Mouse (Mus musculus) regulatory T cell (primary cell): Measurements from ENCODE around the gene Olfr70.

ENCODE experiments used
- in situ Hi-C: fragments of 300-600 bp; cut with MboI, MseI; formaldehyde crosslinking; loops from one replicate; pipeline ENCODE4 v1.15.1; 2025; ENCODE audit warnings: high pct_unique_total_duplicates

The Olfr70 gene

DNA sequence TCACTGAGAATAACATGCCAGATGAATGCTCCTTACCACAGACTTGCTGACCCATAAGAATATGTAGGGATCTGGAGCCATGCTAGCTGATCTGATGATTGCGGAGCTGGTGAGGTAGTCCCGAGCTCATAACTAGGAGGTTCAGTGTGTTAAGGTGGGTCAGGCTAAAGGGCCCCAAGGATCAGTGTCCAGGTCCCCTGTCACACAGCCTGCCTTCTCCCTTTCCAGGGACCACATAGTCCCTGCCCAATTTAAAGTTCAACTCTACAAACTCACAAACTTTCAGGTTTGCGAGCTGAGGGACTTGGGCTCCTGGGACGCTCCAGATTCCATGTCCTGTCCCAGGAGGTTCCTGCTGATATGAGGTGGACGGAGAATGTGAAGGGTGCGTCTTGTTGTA, at the start of gene Olfr70:
Olfr70 (minus strand) TSS at position 101 of the 400 bp plus-strand sequence.
- in situ Hi-C loops: no loop called here

DNA sequence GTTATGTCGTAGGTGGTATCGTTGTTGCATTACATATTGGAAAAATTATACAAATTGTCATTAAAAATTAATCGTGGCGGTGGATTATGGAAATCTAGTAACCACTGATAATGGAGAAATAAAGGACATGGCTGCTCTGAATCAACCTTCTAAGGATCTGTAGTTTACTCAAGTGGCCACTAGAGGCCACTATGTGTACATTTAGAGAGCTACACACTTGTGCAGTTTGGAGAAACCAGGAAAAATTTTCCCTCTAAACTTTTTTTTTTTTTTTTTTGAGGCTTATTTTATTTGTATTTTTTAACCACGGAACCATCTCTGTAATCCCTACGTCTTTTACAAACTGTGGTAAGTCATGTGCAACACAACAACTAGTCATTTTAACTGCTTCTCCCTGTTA, 44.6 kb upstream of the Olfr70 start:
- in situ Hi-C loops: no loop called here

DNA sequence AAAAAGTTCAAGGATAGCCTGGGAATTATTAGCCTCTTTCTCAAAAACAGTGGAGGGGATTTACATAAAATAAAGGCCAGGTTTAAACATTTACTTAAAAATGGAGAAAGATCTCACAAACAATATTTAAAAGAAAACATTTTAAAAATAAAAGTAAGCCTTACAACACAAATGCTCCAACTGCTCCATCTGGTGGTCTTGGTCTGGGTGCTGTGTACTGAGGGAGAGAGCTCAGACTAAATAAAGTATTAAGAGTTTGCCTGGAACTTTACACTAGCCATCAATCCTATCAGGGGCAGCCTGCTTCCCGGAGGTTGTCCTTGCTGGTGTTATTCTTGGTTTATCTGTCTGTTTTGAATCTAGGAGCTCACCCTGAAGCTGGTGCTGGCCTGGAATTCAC, 42.5 kb upstream of the Olfr70 start:
- in situ Hi-C loops: no loop called here

DNA sequence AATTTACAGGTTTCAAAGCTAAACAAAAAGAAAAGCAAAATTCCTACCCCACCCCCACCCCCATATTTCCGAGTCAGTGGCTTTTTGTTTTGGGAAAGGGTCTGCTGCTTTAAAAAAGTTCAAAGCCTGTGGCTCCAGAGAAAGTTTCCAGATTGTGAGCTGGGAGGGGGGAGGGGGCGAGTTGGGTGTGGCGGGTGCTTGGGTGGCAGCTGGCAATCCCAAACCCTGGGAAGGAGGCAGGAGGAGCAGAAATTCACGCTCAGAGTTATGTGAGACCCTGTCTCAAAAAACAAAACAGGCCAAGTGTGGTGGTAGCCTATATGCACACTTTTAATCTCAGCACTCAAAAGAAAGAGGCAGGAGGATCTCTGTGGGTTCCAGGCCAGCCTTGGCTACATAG, 42.0 kb upstream of the Olfr70 start:
- in situ Hi-C loops: no loop called here

DNA sequence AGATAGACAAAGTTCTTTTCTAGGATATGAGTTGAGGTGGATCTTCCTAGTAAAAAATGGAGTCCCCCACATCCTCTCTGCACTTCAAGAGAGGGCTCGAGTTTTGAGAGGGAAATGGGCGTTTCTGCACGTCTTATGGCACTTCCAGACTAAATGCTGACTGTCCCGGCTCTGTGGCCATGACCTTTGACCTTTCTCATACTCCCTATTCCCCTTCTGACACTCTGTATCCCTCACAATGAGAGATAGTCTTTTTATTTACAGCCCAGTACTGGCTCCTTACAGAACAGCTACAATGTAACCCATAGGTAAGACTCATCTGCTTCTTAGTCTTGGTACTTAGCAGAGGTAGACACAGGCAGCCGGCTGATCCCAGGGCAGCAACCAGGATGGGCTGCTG, 40.9 kb upstream of the Olfr70 start:
- in situ Hi-C loops: no loop called here

DNA sequence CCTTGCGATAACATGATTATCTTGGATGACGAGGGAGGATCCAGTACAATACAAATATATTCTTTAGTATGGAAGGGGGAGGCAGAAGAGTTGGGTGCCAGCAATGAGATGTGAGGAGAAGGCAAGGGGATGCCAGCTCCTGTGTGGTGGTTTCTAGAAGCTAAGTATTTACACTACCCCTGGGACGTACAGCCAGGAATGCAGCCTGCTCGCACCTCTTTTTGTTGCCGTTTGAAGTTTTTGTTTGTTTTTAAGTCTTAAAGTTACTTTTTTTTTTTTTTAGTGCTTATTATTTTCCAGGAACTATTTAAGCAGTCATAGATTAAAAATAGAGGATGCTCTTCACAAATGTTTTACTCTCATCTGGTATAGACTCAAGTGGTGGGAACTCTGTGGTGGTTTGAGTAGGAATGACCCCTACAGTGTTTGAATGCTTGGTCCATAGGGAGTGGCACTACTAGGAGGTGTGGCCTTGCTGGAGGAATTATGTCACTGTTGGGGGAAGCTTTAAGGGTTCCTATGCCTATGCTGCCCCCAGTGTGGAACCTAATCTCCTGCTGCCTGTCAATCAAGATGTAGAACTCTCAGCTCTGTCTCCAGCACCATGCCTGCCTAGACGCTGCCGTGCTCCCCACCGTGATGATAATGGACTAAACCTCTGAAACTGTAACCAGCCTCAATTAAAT, 38.5 kb upstream of the Olfr70 start:
- in situ Hi-C loops: loop anchor here (10.0 kb wide), 1 partner anchor 116 kb away; the partner anchor contains the start of gene Olfr155

DNA sequence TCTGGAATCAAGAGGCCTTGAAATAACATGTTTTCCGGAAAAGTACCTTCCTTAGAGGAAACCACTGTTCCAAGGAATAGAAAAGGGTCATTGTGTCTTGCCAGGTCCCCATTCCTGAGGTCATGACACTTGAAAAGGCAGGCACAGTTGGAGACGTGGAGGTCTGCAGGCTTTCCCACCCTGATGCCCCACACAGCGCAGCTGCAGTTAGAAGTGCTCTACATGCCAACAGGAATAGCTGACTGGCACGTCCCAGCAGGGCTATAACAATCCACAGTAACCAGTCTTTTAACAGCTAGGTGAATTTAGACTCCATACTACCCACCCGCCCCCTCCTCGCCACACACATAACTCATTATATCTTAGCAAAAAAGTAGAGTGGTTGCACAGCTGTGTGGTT, 36.5 kb upstream of the Olfr70 start:
- in situ Hi-C loops: loop anchor here (10.0 kb wide), 1 partner anchor 118 kb away; the partner anchor contains the start of gene Olfr155

DNA sequence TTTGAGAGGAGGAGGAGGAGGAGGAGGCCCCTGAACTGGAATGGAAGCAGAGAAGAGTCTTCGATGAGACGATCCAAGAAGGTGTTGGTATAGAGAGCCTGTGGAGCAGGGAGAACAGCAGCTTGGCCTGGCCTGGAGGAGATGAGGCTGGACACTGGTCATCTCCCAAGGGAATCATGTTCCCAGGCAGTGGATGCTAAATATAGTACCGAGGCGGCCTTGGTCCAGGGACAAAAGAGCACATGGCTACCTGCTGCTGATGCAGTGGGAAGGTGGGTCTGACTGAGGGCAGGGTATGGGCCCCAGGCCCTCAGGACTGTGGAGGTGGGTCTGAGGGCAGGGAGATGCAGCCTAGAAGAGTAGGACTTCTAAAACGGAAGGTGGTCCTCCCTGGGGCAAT, 32.6 kb upstream of the Olfr70 start:
- in situ Hi-C loops: loop anchor here (10.0 kb wide), 1 partner anchor 122 kb away; the partner anchor contains the start of gene Olfr155

DNA sequence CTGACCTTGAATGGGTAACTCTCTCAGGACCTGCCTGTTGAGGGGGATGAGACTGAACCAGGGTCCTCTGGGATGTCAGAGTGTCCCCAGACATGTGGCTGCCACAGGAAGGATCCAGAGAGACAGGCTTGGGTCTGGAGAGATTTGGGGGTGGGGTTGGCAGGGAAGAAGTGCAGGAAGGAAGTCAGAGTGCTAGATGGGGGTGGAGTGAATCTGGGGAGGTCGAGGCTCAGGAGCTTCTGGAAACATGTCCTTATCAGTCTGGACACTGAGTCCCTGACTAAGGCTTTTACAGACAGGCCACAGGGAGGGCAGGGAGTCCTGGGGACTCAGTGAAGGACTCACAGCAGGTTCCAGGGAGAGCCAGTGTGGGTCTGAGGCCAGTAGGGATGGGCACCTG, 31.6 kb upstream of the Olfr70 start:
- in situ Hi-C loops: loop anchor here (10.0 kb wide), 1 partner anchor 123 kb away; the partner anchor contains the start of gene Olfr155

DNA sequence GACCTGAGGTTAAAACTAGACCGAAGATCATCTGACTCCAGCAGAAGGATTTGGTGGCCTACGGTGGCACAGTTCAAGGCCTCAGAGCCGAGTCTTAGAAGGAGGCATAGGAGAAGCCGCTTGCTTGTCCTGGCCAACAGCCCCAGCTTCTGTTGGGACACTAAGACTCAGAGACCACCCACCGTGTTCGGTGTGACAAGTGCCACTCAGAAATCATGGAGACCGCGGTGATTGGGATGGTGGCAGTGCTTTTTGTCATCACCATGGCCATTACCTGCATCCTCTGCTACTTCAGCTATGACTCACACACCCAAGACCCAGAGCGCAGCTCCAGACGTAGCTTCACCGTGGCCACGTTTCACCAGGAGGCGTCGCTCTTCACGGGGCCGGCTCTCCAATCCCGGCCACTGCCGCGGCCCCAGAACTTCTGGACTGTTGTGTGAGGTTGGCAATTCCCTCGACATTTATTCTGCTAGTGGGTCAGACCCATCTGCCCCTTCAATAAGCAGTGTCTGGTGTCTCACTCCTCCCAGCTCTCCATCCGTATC, 30.2 kb upstream of the Olfr70 start:
- in situ Hi-C loops: loop anchor here (10.0 kb wide), 1 partner anchor 124 kb away; the partner anchor contains the start of gene Olfr155

DNA sequence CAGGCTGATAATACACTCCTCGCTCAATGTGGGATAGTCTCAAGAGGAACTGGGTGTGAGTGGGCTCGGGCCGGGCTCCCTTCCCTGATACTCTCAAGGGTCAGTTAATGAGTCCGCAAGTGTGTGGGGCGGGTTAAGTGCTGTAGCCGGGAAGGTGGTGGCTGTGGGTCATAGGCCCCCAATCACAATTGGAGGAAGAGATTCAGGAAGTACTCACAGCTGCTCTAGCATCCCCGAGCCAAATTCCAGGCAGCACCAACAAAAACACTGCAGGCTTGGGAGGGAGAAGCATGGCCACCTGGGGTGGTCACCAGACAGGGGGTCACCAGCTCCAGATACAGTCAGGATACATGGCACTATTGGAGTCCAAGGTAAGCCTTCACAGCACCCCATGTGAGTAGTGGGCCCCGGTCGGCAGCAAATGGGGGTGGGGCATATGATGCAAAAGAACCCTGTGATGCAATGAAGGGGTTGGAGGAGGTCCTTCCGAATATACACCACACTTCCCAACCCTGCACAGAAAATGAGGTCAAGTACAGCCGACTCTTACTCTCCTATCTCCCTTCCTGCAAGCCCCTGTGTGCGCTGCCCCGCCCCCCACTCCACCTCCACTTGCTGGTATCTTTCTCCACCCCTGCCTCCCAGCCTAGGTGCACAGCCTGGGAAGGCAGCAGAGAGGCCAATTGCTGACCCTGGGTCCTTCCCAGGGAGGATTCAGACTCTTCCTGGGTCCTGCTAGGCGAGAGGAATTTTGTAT, 29.4 kb upstream of the Olfr70 start, which contains the start of gene Spaar:
Spaar (plus strand) TSS at position 241 of the 757 bp plus-strand sequence.
- in situ Hi-C loops: loop anchor here (10.0 kb wide), 1 partner anchor 125 kb away; the partner anchor contains the start of gene Olfr155

DNA sequence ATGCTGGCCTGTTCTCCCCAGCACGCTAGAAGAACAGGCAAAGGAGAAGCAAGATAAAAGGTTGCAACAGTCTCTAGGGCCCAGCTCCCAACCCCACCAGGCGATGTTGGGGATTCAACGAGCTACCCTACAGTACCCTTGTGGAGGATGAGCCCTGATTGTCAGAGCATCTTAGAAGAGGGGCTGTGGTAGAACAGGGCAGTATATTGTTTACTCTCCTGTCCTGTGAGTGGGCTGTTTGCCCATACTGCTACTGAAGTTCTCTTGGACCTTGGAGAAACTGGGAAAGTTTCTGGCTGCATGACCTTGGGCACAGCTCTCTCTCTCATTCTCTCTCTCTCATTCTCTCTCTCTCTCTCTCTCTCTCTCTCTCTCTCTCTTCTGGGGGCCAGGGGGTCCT, 28.5 kb upstream of the Olfr70 start:
- in situ Hi-C loops: no loop called here

DNA sequence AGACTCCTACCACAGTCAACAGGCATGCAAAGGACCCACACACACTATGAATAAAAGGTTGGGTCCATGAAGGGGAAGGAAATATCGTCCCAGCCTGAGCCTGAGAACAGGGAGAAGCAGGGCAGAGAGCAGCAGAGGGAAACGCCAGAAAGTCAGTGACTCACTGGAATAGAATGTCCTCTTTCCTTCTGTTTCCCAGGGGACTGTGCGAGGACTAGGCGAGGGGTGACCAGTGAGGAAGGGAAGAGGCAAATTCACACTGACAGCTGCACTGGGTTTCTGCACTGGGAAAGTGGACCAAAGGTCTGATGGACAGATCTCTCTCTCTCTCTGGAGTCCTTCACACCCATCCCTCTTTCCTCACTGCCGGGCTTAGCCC, 28.0 kb upstream of the Olfr70 start:
- in situ Hi-C loops: no loop called here

DNA sequence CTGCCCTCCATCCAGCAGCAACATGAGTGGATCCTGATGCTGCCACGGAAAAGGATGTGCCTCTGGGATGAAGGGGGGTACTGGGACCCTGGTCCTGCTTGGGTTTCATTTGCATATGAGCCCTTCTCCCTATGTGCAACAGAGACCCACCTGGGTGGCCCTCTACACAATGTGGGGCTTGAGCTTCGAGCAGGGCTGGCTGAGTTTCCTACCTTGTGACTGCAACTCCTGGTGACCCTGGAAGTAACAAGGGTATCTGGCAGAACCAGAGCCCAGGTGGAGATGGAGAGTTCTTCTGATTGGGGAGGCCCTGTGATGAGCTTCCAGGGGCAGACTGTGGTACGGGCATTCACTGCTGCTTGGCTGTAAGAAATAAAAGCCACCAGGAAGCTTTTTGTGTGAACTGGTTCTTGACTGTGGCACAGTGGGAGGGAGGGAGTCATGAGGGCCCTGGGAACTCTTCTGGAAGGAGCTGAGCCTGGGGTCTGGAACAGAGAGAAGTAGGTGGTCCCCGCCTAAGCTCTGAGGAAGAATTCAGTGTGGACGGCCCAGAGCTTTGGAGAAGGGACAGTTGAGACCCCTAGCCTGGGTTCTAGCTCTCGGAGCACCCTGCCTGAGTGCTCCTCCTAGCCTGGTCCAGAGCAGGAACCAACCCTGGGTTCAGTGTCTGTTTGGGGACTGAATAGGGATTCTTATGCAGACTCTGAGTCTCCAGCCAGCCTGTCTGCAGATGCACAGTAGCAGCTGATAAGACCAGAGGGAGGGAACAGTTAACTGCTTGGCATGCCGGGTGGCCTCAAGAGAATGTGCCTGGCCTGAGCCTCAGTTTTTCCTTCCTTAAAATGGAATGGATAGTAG, 27.3 kb upstream of the Olfr70 start:
- in situ Hi-C loops: no loop called here

DNA sequence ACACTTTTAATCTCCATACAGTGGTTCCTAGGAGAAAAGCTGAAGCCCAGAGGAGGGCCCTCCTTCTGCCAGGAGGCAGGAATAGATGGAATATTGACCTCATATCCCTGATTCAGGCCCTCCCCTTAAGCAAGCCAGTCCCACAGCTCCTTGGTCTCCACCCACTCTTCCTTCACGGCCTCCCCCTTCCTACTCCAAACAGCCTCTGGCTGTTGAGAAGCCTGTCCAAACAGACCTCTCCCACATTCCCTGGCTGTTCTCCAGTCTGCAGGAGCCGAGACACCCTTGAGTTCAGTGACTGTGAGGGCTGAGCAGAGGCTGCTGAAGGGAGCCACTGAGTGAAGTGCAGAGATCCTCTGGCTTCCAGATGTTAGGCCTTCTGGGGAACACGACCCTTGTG, 26.4 kb upstream of the Olfr70 start, which contains the start of gene Hrct1:
Hrct1 (plus strand) TSS at position 194 of the 400 bp plus-strand sequence.
- in situ Hi-C loops: no loop called here

DNA sequence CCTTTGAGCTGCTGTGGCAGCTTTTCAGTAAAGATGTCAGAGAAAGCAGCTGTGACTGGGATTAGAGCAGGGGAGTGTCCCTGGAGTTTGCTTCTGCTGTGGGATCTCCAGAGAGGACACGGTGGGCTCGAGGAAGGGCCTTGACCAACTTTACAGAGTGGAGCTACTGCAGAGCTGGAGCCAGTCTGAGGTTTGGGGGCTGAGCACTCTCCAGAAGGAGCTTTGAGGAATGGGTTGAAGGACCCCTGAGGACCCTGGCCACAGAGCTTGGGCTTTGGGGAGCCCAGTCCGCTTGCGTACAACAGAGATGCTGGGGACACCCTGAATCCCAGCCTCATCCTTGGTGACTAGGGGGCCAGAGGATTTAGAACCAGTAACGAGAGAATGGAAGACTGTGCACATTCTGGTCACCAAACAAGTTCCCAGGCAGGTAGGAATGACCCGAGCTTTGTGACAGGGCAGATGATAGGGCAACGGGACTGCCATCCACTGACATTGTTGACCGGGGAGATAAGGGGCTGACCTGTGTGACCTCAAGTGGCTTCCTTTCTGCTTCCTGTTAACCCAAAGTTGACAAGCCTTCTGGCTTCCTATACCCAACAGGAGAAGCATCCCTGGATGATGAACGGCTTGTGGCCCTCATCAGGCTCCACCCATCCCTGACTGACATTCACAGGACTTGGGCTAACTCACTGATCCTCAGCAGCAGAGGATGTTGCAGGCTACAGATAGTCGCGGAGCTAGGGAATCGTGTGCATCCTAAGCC, 25.8 kb upstream of the Olfr70 start:
- in situ Hi-C loops: no loop called here

DNA sequence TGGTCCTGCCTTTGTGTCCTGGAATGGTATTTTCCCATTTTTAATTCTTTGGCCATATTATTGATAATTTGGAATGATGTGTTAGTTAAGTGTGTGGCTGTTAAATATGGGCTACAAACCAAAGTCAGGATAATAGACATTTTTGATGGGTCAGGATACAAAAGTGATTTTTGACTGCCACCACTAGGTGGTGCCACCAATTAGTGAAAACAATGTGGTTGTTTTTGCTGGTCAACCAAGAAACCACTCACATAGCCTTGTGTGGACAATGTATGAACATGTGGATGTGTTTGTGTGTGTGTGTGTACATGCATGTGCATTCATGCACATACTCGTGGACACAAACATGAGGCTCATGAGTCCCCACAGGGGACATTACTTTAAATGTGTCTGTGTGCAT, 24.2 kb upstream of the Olfr70 start:
- in situ Hi-C loops: no loop called here

DNA sequence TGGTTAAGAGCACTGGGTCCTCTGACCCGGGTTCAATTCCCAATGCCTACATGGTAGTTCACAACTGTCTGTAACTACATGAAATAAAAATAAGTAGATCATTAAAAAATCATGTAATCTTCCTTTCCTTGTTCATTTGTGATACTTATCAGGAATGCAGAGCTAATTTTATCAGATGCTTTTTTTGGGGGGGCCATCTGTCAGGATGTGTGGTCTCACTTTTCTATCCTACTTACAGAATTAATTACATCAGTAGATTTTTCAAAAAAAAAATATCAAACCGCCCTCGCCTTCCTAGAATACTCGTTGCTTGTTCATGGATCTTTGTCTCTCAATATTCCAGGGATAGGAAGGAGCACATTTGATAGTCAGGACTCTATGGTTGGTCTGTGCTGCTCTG, 21.6 kb upstream of the Olfr70 start:
- in situ Hi-C loops: no loop called here

DNA sequence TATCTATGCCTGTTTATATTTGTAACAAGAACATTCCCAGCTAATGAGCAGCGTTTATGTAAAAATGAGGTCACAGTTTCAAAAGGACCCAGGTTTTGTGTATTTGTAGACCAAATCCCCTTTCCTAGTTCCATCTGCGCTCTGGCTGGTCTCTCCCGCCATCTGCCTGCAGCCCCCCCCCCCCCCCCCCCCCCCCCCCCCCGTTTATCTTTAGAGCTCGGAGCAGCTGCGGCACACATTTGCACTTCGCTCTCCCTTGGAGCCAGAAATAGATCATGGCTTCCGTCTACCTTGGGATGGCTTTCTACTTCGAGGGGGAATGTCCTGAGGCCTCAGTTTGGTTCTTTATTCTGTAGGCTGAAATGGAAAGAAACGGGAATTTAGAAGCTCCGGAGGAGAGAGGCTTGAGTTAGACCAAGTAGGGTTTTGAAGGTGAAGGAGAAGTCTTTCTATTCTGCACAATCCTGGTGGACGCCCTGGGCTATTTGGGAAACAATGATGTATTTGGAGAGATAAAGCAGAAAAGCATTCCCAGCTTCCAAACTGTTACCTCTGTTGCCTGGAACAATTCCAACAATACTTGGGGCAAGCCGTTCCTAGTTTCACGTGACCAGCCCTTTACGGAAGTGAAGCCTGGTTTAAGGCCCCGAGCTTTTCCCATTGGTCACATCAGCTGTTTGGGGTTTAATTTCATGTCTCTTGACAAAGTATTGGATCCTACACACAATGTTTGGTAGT, 20.1 kb upstream of the Olfr70 start:
- in situ Hi-C loops: no loop called here

DNA sequence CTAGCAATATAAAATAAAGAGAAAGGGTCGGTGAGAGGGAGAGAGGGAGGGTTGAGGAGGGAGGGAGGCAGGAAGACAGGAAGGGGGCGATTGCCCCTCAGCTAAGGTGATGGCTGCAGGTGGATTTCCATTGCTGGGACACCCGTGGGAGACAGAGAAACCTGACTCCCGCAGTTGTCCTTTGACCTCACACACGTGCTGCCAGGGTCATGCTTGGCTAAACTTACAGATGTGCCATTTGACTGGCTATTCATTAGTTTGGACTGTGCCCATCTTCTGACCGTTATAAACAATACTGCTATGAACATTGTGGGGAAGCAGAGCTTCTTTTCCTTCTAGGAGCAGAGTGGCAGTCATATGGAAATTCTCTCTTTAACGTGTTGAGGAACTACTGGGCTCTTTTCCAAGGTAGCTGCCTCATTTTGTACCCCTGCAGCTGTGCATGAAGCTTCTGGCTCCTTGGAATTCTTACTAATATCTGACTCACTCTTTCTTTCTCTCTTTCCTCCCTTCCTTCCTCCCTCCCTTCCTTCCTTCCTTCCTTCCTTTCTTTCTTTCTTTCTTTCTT, 13.1 kb upstream of the Olfr70 start:
- in situ Hi-C loops: no loop called here
